Mouse (Mus musculus) granulocyte monocyte progenitor cell, adult 5-6 weeks (primary cell): Measurements from ENCODE around the gene Hbs1l. TPM values are rescaled to one million over a fixed set of nuclear protein-coding genes. Genes with fewer than 3 reads are reported as not detected.
"Not testable (repeated sequence)": the region's sequence is repeated elsewhere in the genome, so short reads cannot be mapped to it uniquely, and the experiment has no call there.

Experiments used
- ATAC-seq: replicated peaks from 2 replicates; pipeline ENCODE4 v1.8.0; 2016; ENCODE audit warnings: mild to moderate bottlenecking, moderate TSS enrichment, inconsistent platforms; ENCODE audit not compliant: poor library complexity, severe bottlenecking
- total RNA-seq, 2 experiments: library from RNA; stranded (forward) in 1 of 2; stranded (reverse) in 1 of 2; fragments of 200-712, 200-1000 nt in 1 of 2; fragments of >200 nt in 1 of 2; fragmentation: Nextera tagmentation in 1 of 2; gene quantifications; 2 replicates each; pipeline ENCODE4 v1.2.3; 2014 to 2017

Hbs1l gene
- total RNA-seq, 2 experiments from 2014 or later, result 53.8 to 81.5 TPM

DNA sequence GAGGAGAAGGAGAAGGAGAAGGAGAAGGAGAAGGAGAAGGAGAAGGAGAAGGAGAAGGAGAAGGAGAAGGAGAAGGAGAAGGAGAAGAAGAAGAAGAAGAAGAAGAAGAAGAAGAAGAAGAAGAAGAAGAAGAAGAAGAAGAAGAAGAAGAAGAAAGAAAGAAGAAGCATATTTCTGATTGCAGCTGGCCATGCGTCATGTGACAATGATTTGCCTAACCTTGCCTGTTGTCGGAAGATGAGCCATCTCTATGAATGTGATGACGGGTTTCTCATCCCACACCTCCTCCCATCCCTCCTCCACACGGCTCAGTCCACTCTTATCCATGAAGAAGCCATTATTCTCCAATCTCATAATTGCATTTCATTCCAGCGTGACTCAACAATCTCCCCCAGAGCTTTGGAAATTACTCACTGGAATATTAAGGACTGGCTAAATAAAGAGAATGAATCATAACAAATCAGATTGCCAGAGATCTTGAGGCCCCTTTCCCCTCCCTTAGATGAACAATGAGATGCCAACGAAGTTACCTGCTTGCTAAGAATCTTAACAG lies 103.2 kb downstream of the Hbs1l start:
- not testable (repeated sequence) for ATAC-seq

DNA sequence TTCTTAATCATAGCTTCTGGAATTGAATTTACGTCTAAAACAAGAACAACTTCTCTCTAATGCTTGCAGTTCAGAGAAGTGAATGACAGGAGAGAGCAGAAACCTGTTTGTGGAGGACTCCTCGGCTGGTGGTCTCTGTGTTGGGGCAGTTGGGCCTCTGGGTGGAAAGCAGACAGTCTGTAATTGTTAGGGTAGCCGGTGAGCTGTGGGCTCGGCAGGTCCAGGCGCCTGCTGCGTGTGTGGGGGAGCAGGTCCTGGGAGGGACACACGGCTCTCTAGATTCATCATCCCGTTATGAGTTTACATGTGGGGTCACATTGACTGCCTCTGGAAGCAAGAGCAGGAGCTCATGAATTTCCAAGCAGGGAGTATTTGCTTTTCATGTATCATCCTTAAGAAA lies 103.8 kb downstream of the Hbs1l start:
- no peak for ATAC-seq

DNA sequence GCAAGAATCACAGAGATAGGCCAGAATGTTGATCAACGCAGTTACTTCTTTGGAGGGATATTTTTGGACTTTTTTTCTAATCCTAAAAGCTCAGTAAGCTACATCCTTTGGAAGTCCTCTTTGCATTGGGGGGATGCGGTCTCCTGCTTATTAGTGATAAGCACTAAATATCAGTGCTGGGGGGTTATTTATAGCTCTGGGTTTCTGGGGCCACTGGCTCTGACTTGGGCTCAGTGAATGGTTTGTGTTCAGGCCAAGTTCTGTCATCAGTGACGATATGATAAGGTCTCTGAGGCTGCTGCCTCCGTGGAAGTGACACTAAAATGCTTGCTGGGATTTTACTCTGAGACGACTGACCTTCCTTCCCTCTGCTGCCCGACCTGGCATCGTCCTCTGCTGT lies 104.3 kb downstream of the Hbs1l start:
- ATAC-seq, result no peak

DNA sequence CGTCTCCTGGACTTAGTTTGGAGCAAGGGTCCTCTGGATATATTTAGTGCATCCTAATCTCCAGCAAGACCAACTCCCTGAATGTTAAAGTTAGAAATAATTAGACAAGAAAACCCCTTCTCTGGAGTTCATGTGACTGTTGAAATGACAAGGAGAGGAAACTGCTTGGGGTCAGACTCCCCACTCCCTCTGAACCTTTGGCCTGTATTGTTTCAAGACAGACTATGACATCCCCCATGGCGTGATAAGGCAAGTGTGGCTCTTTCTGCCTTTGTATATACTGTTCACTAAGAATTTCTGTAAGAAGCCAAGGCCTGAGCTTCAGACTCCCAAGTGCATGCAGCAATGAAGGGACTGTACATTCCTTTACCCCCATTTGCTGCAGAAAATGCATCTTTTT lies 104.7 kb downstream of the Hbs1l start:
- no peak for ATAC-seq

DNA sequence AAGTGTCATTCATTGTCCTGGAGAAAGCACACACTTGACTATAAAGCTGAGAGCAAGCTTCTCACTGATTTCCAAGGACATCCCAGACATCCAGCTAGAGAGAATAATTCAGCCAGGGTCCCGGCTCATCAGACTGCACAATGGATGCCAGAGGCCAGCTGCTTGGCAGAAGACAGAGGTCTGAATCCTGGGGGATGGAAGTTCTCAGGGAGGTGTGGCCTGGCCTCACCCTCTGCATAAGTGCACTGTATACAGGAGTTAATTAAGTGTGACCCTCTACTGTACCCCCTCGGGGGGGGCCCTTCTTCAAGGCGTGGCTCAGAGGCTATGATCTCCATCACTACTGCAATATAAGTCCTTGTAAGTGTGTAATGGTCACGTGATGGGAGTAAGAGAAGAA lies 105.5 kb downstream of the Hbs1l start:
- ATAC-seq, result no peak

DNA sequence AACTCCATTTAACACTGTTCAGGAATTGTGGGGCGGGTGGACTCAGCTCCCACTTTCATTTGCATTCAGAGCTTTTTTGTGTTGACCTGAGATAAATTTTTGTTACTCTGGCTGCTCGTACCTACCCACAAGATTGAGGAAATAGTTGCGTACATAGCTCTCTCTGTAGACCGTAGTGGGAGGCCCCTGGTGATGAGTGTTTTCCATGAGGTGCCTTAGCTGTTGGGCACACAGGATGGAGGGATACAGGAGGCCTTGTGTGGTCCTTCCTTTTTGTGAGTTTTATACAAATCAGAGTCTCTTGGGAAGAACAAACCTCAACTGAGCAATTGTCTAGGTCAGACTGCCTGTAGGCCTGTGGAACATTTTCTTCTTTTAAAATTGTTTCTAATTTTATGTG lies 109.0 kb downstream of the Hbs1l start:
- ATAC-seq, result no peak

DNA sequence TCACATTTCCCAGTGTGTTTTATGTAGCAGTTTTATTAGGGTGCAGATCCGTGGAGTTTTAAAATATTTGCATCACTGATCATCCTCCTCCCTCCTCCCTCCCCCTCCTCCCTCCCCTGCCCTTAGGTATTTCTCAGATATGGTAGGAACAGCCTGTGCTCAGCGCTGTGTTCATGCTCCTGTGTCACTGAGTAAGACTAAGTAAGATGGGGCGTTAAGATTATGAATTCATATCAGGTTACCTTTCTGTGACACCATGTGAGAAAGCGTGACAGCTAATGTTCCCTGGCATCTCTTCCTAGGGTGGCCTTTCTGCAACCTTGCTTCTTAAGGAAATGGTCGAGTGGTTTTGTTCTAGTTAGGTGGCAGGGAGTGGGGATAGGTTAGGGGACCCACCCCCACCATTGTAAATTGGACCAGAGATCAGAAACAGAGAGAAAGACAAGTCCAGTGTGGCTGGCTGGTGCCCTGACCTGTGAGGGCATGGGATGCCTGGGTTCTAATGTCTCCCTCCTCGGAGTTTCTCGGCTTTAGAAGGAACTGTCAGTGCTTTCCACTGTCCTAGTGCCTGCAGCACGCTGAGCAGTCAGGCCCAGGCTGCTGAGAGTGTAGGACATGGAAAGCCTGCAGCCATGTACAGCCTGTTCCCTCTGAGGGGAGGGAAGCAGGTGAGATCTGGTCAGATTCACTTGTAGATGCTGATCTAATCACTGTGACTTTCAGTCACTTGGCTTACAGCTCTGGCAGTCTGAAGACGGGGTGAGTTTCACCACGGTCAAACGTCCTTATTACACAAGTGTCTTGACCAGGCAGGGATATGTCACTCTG lies 110.1 kb downstream of the Hbs1l start:
- no peak for ATAC-seq

DNA sequence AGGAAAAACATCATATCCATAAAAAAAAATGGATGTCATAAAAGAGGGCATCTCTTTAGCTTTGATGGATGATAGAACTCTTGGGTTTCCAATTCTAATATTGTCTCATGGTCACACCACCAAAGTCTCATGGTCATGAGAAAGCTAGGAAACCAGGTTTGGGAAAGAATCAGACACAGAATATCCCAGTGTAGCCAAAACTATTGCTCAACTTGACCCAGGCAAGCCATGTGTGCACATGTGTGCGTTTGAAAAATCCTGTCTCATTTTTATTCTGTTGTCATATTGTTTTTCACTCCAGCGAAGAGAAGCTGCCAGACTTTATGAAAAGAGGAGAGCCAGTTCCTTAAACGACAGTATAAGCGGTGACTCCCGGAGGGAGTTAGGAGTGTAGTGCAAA lies 114.9 kb downstream of the Hbs1l start:
- no peak for ATAC-seq

DNA sequence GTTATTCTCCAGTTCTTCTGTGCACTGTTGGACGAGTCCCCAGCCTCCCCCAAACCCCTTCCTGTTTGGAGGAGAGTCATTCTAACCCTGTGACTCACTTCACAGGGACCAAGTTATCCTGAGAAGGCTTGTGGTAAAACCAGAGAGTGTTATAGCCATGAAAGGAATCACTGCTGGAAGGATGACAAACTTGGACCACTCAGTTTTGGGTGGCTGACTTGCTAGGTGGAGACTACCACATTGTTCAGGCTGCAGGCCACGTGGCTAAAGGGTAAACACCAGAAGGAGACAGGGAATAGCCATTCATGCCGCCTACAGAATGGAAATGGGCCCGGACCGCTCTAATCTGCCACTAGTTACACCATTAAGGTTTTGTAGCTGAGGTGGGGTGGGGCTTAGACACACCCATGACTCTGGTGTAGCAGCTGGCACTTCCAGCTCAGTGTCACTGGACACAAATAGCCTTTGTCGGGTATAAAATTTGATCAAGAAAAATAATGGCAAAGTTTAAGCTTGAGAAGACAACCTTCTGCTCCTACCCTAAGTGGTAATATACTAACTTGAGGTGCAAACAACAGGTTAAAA lies 115.9 kb downstream of the Hbs1l start:
- no peak for ATAC-seq

DNA sequence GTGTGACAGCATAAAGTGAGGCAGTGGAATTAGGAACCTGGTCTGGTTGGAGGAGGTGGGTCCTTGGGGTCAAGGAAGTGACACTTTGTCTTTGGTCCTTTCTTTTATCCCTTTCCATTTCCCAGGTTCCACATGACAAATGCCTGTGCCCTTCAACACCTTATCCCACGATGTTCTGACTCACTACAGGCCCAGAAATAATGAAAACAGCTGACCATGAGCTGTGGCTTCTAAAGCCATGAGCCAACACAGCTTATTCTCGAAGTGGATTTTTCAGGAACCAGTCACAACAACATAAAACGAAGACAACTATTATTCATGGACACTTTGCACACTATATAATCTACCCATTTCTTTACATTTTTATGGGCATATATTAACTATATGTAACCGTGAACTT lies 119.3 kb downstream of the Hbs1l start:
- no peak for ATAC-seq

DNA sequence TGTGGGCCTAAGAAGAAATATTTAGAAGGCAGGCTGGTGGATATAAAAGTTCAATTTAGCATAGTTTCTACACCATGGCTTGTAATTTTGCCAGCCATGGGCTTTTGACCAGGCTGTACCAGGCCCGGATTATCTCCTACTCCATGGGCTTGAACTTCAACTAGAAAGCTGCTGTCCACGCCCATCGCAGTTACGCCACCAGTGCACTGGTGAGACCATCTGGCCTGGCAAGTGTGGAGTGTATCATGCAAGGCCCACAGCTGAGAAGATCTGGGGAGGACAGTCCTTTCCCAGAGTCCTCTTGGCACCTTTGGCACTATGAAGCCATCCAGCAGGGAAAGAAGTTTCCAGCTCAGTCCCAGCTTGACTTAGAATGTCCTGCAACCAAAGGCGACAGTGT lies 120.4 kb downstream of the Hbs1l start:
- ATAC-seq, result no peak

Other genes with a start within 250 kb of the Hbs1l start
- 711 and 754 TPM in 2 replicates for gene Myb, start 135.0 kb upstream of the Hbs1l start, total RNA-seq (2014; fragmentation: Nextera tagmentation)
- 604 and 618 TPM in 2 replicates for gene Myb, start 135.0 kb upstream of the Hbs1l start, total RNA-seq (2017)
- not detected in 2 replicates for gene Aldh8a1, start 81.3 kb downstream of the Hbs1l start, total RNA-seq (2014; fragmentation: Nextera tagmentation)
- gene Aldh8a1, start 81.3 kb downstream of the Hbs1l start, total RNA-seq (2017), result not detected in 2 replicates